Mouse (Mus musculus): Measurements from ENCODE around the gene Calm3.

- TF ChIP-seq POLR2A (IDR thresholded peaks at IDR 0.05; ENCODE audit: extremely low read depth, insufficient read depth, low read length) (no peak), CTCF (IDR thresholded peaks at IDR 0.05; ENCODE audit: low read depth, low read length) (peak; percentile 86)
Measured at GRCm38 (mm10) chr7:16891641-16892351, 32.1 kb downstream of the Calm3 start, which contains the start of gene Gng8.
